Mouse (Mus musculus) heart, embryonic 15.5 days (tissue): Measurements from ENCODE around the gene Aox2. TPM values are rescaled to one million over a fixed set of nuclear protein-coding genes. Genes with fewer than 3 reads are reported as not detected.
A peak's percentile ranks its signal among the peaks of the same experiment; 100 is the strongest.
"Not testable (repeated sequence)": the region's sequence is repeated elsewhere in the genome, so short reads cannot be mapped to it uniquely, and the experiment has no call there.

Experiments
- ATAC-seq: fragments of 200-750 bp; cut with Nextera tagmentation; replicated peaks from 2 replicates; pipeline ENCODE4 v1.8.0; 2017; ENCODE audit warnings: low read depth, moderate TSS enrichment; ENCODE audit not compliant: insufficient number of reproducible peaks, insufficient read depth, low FRiP score
- H3K27ac ChIP-seq: fragments of 300-500 bp; sonication (generic); 2 replicates; pipeline ENCODE4 v1.5.1; 2015; ENCODE audit warnings: mild to moderate bottlenecking, inconsistent platforms
- H3K27me3 ChIP-seq: fragments of 300-500 bp; sonication (generic); 2 replicates; pipeline ENCODE4 v1.6.1; 2015; ENCODE audit warnings: inconsistent platforms
- H3K36me3 ChIP-seq: fragments of 300-500 bp; sonication (generic); 2 replicates; pipeline ENCODE4 v1.6.1; 2015; ENCODE audit warnings: mild to moderate bottlenecking, inconsistent platforms
- H3K4me1 ChIP-seq: fragments of 300-500 bp; sonication (generic); replicated peaks from 2 replicates; pipeline ENCODE4 v1.6.1; 2015; ENCODE audit warnings: inconsistent platforms
- H3K4me2 ChIP-seq: fragments of 300-500 bp; sonication (generic); 2 replicates; pipeline ENCODE4 v1.6.1; 2015; ENCODE audit warnings: inconsistent platforms, mild to moderate bottlenecking, moderate library complexity
- H3K4me3 ChIP-seq: fragments of 300-500 bp; sonication (generic); 2 replicates; pipeline ENCODE4 v1.5.1; 2015; ENCODE audit warnings: mild to moderate bottlenecking, inconsistent platforms
- H3K9ac ChIP-seq: fragments of 300-500 bp; sonication (generic); 2 replicates; pipeline ENCODE4 v1.6.1; 2015; ENCODE audit warnings: mild to moderate bottlenecking, inconsistent platforms
- H3K9me3 ChIP-seq: fragments of 300-500 bp; sonication (generic); replicated peaks from 2 replicates; pipeline ENCODE4 v1.6.1; 2016; ENCODE audit warnings: inconsistent platforms
- WGBS: fragments of 180-500 bp; shearing (Covaris S2); methylation state at CpG from one replicate; pipeline ENCODE4 v1.1.7; 2015; ENCODE audit warnings: mixed read lengths; 5-methylcytosine and 5-hydroxymethylcytosine counted together
- polyA plus RNA-seq: library from polyadenylated mRNA; unstranded; fragments of >200 nt; fragmentation: Nextera tagmentation; extraction: Ambion mirVana; gene quantifications from 2 replicates; pipeline ENCODE4 v1.2.1, GENCODE M21; 2015

Gene Aox2
- polyA plus RNA-seq, 1 experiment from 2014 or later, result not detected

DNA sequence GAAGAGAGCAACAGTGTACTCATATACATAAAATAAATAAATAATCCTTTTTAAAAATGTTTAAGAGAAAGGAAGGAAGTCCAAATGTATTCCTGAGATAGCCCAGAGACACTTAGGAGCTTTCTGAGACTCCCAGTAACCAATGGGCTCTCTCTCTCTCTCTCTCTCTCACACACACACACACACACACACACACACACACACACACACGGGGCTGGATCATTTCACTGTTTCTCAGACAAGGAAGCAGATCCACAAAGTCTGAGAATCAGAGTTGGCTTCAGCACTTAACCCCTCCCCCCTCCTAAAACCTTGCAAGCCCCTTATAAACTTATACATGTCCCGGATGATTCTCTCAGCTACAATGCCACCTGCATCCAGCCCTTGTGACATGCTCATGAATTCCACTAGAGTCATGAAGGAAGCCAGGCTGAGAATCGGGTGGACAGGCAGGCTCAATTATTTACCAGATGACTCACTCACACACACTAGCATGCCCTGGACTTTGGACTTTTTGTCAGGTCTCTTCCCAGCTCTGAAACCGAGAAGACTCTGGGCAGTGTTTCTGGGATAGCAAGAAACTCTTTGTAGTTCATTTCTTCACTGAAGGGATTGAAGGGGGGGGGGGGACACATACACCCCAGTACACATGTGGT, 75.2 kb downstream of the Aox2 start:
- no peaks in the 10 kb centered on the region for H3K36me3 ChIP-seq
- 51% methylated on average over 4 of the region's 4 CpGs for WGBS
- no peak for ATAC-seq

DNA sequence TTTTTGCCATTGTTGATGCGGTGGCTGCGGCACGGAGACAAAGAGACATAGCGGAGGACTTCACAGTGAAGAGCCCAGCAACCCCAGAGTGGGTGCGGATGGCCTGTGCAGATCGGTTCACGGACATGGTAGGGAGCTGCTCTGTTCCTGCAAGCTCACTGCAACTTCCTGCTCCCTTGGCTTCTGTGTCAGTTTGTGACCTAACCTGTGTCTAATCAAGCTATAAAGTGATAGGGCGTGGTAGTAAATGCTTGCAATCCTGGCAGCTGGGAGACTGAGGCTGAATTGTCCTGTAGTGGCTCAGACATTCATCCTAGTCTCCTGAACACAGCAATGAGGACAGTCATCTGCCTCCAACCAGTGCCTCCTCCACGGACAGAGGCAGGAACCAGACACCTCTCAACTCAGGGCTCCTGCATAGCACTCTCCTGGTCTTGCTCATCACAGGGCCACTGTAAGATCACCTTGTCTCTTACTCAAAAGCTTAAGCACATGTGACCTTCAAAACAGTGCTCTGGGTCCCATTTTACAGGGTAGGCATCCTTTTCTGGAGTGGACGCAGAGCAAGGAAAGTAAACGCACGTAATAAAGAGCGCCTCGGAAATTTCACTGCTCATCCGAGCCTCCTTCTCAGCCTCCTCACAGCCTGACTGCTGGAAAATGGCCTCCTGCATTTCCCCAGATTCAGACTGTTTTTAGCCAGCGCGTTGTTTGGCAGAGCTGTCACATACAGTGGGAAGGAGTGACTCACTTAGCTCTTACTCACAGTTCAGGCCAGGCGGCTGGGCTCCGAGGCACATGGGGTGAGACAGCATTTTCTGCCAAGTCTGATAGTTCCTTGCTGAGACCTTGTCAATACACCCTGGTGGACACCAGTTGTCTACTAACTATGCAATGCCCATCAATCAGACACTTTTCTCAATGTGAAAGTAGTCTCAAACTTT, 81.1 kb downstream of the Aox2 start:
- no peaks in the 10 kb centered on the region for H3K36me3 ChIP-seq
- H3K4me2 ChIP-seq, result no peak overlapping the region
- no peaks in the 10 kb centered on the region for H3K9me3 ChIP-seq
- WGBS, result 70% methylated on average over 19 of the region's 19 CpGs
- H3K27me3 ChIP-seq, result no peaks in the 10 kb centered on the region
- no peak overlapping the region for H3K9ac ChIP-seq
- no peaks in the 10 kb centered on the region for H3K4me1 ChIP-seq
- no peak overlapping the region for H3K4me3 ChIP-seq
- H3K27ac ChIP-seq, result no peak overlapping the region
- ATAC-seq, result no peak

More for the DNA sequence above, 75.2 kb downstream of the Aox2 start:
- no peak overlapping the region for H3K27ac ChIP-seq
- H3K27me3 ChIP-seq, result no peaks in the 10 kb centered on the region
- H3K9ac ChIP-seq, result no peak overlapping the region
- H3K4me1 ChIP-seq, result peaks cover 7% of the 10 kb centered on the region
- no peak overlapping the region for H3K4me2 ChIP-seq
- H3K9me3 ChIP-seq, result no peaks in the 10 kb centered on the region
- no peak overlapping the region for H3K4me3 ChIP-seq

DNA sequence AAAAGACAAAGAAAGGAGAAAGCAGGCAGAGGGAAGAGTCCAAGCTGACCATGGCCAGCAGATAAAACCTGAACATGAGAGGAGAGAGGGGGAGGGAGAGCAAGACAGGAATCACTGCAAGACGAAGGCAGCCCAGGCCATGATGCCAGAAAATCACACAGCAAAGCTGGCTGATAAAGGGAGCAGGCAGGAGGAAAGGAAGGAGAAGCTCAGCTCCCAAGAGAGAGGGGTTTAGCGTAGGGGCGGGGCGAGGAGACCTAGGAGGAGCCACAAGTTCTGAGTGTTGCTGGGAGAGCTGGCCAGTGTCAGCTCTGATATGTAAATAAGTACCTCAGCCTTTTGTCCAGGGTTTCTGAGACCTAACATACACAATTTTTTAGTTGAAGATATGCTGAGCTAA, 84.2 kb downstream of the Aox2 start:
- Histone ChIP-seq H3K4me1 (no peaks in the 10 kb centered on the region), H3K4me2 (no peak overlapping the region), H3K9ac (no peak overlapping the region), H3K27ac (no peak overlapping the region), H3K4me3 (no peak overlapping the region), H3K9me3 (no peaks in the 10 kb centered on the region), H3K36me3 (no peaks in the 10 kb centered on the region), H3K27me3 (no peaks in the 10 kb centered on the region)
- WGBS, result 54% methylated on average over 4 of the region's 4 CpGs
- no peak for ATAC-seq

DNA sequence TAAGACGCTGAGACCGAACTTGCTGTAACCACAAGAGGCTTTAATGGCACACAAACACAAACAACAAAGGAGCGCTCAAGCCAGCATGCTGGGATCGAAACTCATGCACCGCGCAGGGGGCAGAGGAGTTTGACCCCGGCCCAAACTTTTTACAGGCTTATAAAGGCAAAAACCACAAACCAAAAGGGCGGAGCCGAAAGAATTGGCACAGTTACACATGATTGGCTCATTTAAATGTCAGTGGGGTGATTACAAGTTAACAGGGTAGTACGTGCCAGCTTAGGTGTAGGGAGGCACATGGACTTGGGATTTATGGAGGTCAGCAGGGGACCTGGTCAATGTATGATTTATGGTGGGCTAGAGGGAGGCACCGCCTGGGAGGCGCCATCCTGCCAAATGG, 86.4 kb downstream of the Aox2 start:
- no peak overlapping the region for H3K4me3 ChIP-seq
- H3K9me3 ChIP-seq, result no peaks in the 10 kb centered on the region
- no peak overlapping the region for H3K4me2 ChIP-seq
- no peak overlapping the region for H3K27ac ChIP-seq
- H3K9ac ChIP-seq, result no peak overlapping the region
- WGBS, result 90% methylated on average over 12 of the region's 12 CpGs
- H3K4me1 ChIP-seq, result no peaks in the 10 kb centered on the region
- H3K36me3 ChIP-seq, result no peaks in the 10 kb centered on the region
- no peaks in the 10 kb centered on the region for H3K27me3 ChIP-seq
- ATAC-seq, result no peak

DNA sequence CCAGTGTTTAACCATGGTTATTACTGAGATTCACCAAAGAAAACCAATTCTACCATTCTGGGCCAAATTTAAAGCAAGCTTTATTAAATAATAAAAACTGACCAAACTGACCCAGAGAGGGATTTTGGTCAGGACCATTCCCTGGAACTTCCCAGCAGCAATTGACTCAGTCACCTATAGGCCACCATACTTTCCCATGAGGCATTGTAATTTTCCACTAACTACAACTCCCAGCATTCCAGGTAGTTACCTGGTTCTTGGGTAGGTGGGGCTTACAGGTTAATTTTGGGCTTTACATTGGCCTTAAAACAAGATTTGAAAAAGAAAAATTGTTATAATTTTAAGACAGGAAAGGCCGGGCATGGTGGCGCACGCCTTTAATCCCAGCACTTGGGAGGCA, 87.7 kb downstream of the Aox2 start:
- ATAC-seq, result no peak
- Histone ChIP-seq H3K9ac (no peak overlapping the region), H3K9me3 (no peaks in the 10 kb centered on the region), H3K27me3 (no peaks in the 10 kb centered on the region), H3K4me3 (no peak overlapping the region), H3K4me1 (no peaks in the 10 kb centered on the region), H3K36me3 (no peaks in the 10 kb centered on the region), H3K27ac (no peak overlapping the region), H3K4me2 (no peak overlapping the region)
- WGBS, result 99% methylated on average over 3 of the region's 3 CpGs

DNA sequence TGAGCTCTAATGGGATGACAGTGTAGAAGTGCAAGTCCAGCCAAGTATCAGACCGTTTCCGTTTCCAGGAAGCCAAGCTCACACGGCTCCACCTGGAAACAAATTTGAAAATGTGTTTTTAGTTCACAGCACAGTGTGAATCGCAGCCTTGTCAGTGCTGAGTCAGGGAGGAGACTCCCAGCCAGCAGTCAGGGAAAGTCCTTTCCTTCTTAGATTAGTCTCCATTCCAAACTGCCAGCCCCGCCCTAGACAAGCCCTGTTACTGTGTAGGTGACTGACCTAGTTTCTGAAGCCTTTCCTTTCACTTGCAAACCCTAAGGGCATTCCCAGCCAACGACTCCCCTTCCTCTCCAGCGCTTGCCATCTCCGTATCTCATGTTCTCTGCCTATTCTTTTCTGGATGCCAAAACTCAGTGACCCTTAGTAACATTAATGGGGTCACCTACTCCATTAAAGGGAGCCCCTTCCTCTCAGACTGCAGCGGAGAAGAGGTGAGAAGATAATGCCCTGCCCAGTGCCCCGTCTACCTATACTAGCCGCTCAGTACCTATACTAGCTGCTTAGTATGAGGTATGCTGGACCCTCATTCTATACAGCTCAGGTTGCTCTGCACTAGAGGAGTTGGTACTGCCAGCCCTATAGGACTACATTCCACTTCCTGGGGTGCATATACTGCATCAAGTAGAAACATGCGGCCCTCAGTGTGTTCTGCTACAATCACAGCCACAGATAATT, 88.8 kb downstream of the Aox2 start:
- Histone ChIP-seq H3K36me3 (no peaks in the 10 kb centered on the region), H3K9me3 (no peaks in the 10 kb centered on the region), H3K27ac (no peak overlapping the region), H3K4me2 (no peak overlapping the region), H3K9ac (no peak overlapping the region), H3K4me3 (no peak overlapping the region), H3K4me1 (no peaks in the 10 kb centered on the region), H3K27me3 (no peaks in the 10 kb centered on the region)
- 73% methylated on average over 12 of the region's 12 CpGs for WGBS
- ATAC-seq, result 0 out of 2 replicates have a peak, but pooled peaks have one; percentile 4

DNA sequence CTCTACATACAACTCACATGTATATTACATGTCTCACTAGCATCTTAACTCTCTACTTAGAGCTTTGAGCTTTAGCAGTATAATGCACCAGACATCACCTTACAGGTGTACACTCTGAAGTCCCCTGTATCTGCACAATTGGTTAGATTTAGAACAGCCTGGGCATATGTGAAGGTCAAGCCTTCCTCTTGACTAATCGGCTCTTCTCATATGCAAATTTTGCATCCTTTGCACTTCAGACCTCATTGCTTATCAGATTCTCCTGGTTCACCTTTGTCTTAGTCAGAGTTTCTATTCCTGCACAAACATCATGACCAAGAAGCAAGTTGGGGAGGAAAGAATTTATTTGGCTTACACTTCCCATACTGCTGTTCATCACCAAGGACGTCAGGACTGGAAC, 91.6 kb downstream of the Aox2 start:
- H3K4me2 ChIP-seq, result no peak overlapping the region
- H3K4me3 ChIP-seq, result no peak overlapping the region
- 67% methylated on average over 2 of the region's 2 CpGs for WGBS
- H3K36me3 ChIP-seq, result no peaks in the 10 kb centered on the region
- no peak overlapping the region for H3K27ac ChIP-seq
- no peaks in the 10 kb centered on the region for H3K27me3 ChIP-seq
- no peak overlapping the region for H3K9ac ChIP-seq
- H3K9me3 ChIP-seq, result no peaks in the 10 kb centered on the region
- no peaks in the 10 kb centered on the region for H3K4me1 ChIP-seq
- ATAC-seq, result no peak

DNA sequence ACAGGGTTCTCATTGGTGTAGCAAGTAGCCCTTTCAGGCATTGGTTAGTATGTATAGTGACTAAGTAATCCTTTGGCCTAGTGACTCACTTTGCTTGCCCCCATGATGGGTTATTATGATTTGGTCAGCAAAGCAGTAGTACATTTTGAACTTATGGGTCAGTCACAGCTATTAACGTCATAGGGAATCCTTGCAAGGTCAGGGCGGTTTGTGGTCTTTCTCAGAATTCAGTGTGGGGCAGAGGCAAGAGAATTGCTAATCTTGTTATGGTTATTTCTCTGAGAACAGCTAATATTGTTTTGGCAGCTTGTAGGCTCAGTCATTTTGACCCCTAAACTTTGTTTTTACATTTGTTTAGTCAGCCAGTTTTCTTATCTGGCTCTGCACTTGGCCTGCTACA, 96.1 kb downstream of the Aox2 start:
- not testable (repeated sequence) for H3K36me3 ChIP-seq, H3K4me2 ChIP-seq, ATAC-seq, H3K9ac ChIP-seq, H3K27me3 ChIP-seq, H3K4me3 ChIP-seq, H3K27ac ChIP-seq, H3K9me3 ChIP-seq, H3K4me1 ChIP-seq
- 82% methylated on average over 2 of the region's 2 CpGs for WGBS

DNA sequence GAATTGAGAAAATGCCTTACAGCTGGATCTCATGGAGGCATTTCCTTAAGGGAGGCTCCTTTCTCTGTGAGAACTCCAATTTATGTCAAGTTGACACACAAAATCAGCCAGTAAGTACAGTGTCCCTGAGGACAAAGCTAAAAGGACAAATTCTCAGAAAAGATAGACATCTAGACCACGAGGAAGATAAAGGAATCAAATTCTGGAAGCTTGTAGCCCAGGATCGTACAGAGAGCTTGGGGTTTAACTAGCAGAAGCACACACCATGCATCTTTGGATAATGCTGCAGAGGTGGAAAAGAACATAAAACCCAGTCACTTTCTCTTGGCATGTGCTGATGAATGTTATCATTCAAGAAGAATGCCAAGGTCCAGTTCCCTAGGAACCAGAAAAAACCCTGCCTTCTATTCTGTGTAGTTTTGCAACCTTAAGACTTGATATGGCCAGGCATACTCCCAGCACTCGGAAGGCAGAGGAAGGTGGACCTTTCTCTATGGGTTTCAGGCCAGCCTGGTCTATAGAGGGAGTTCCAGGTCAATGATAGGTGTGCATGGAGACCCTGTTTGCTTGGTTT, 97.5 kb downstream of the Aox2 start:
- Histone ChIP-seq H3K27me3 (no peaks in the 10 kb centered on the region), H3K27ac (no peak overlapping the region), H3K36me3 (no peaks in the 10 kb centered on the region), H3K9ac (no peak overlapping the region), H3K4me3 (no peak overlapping the region), H3K4me1 (no peaks in the 10 kb centered on the region), H3K4me2 (no peak overlapping the region), H3K9me3 (no peaks in the 10 kb centered on the region)
- WGBS, result 60% methylated on average over 3 of the region's 3 CpGs
- ATAC-seq, result no peak

DNA sequence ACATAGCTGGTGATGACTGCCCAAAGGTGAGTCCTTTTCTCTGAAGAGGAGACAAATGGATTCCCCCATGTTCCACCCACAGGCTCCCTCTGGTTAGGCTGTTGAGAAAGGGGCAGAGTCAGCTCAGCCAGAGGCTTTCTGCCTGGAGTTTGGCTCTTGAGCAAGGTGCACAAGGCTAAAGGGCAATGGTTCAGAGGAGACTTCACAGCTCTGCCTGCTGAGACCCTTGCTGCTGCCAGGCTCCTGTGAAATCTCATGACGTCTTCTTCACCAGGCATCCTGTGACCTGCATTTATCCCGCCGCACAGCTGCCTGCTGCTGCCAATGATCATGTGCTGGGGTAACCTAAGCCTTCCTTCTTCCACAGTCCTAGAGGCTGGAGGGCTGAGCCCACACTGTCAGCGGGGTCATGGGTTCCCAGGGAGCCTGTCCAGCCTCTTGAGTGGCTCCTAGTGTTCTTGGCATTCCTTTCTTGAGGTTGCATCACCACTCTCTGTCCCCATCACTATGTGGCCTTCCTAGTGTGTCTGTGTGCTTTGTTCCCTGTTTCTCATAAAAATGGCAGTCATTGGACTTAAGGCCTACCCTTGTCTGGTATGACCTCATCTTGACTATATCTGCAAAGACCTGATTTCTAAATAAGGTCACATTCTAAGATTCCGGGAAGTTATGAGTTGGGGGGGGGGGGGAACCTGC, 104.6 kb downstream of the Aox2 start:
- Histone ChIP-seq H3K27me3 (no peaks in the 10 kb centered on the region), H3K4me2 (no peak overlapping the region), H3K4me1 (no peaks in the 10 kb centered on the region), H3K4me3 (no peak overlapping the region), H3K9me3 (no peaks in the 10 kb centered on the region), H3K9ac (no peak overlapping the region), H3K27ac (no peak overlapping the region), H3K36me3 (no peaks in the 10 kb centered on the region)
- no peak for ATAC-seq
- 66% methylated on average over 5 of the region's 5 CpGs for WGBS
